Mouse (Mus musculus): ENCODE results near the gene Gm21836. TPM values are rescaled to one million over a fixed set of nuclear protein-coding genes. Genes with fewer than 3 reads are reported as not detected.
"Not testable (repeated sequence)": the region's sequence is repeated elsewhere in the genome, so short reads cannot be mapped to it uniquely, and the experiment has no call there.

Gene Gm21836
- total RNA-seq (2021) = not detected

- intact Hi-C loops (cut with DNase I); DNase-seq: not testable (repeated sequence)
Measured at GRCm38 (mm10) chr9:124493693-124494092, at the start of gene Gm21836. TSS of gene Gm21836 (minus strand) at chr9:124493793.

- DNase-seq = peak; percentile 4
- intact Hi-C loops (cut with DNase I) = not testable (repeated sequence)
Measured at GRCm38 (mm10) chr9:124480361-124480980, 13.1 kb downstream of the Gm21836 start.

- intact Hi-C loops (cut with DNase I) = no loop called here
- DNase-seq = no peak
Measured at GRCm38 (mm10) chr9:124478081-124478480, 15.5 kb downstream of the Gm21836 start.

GRCm38 (mm10) chr9:124476096-124476902, 17.3 kb downstream of the Gm21836 start, which contains the start of gene Ppp2r3d:
TSS of gene Ppp2r3d (minus strand) at chr9:124476898.
- intact Hi-C loops (cut with DNase I) = loop anchor here (1.0 kb wide), 1 partner anchor 36 kb away; no protein-coding TSS in a partner anchor
- peak; percentile 11 for DNase-seq

GRCm38 (mm10) chr9:124475689-124476088, 17.9 kb downstream of the Gm21836 start:
- intact Hi-C loops (cut with DNase I) = loop anchor here (1.0 kb wide), 1 partner anchor 35 kb away; no protein-coding TSS in a partner anchor
- no peak for DNase-seq

GRCm38 (mm10) chr9:124456572-124456971, 37.0 kb downstream of the Gm21836 start:
- intact Hi-C loops (cut with DNase I) = no loop called here
- peak; percentile 19 for DNase-seq

Other genes with a start within 250 kb of the Gm21836 start
- 10 to 100 TPM; 16.0 to 18.3 TPM for gene 2010315B03Rik, start 181.1 kb downstream of the Gm21836 start, total RNA-seq (2021)
- 100 to 1,000 TPM; 123 to 127 TPM for gene Ppp2r3d, start 16.9 kb downstream of the Gm21836 start, total RNA-seq (2021)

Measured in left cerebral cortex, postnatal 4 days (tissue).